Mouse (Mus musculus) ovary, postnatal 14 days (tissue): ENCODE data around the gene Rplp0.

Experiments
- DNase-seq: peaks from one replicate; pipeline ENCODE4 v3.0.0; 2022; ENCODE audit warnings: low spot score

Gene Rplp0

DNA sequence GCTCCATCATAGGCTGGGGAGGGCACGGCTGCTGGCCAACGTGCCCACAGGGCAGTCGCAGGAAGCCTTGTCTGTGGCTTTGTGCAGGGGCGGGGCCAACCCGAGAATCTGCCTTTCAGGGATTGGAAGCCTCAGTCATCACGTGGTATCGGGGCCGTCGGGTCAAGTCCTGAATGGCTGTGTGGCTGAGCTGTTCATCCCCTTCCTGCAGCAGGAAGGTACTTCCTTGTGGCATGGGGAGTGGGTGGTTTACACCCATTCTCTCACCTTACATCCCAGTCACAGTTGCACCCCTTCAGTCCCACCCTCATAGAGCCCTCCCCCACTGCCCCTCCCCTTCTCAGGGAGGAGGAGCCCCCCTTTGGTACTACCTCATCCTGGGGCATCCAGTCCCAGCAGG is 22.4 kb downstream of the Rplp0 start:
- no peak for DNase-seq

DNA sequence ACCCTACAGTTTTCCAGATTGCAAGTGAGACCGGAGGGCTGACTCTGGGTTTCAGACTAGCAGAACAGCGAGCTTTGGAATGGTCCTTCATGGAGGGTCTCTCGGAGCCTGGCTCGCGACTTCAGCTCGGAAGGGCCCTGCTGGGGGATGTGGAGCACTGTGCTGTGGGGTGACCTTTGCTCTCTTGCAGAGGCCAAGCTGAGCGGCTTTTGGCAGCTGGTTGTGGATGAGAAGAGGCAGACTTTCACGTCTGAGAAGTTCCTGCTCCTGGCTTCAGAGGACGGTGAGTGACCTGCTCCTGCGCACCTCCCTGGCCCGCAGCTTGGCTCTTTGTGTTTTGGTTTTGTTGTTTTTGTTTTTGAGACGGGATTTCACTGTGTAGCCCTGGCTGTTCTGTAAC is 26.3 kb downstream of the Rplp0 start:
- DNase-seq: no peak

DNA sequence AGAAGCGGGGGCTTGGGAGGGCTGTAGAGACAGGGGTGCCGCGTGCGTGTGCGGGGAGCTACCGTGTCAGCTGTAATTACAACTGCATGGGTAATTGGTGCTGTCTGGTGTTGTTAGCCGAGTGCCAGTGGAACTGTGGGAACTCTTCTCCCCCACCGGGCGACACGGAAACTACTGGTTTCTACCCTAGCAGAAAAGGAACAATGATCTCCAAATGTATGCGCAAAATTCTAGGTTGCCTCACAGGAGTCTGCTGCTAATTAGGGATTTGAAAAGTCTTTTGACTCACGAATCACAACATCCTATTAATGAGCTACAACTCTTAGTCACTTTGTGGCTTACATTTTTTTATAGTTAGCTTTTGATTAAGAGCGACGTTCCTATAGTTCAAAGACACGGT is 26.9 kb downstream of the Rplp0 start:
- DNase-seq: no peak

DNA sequence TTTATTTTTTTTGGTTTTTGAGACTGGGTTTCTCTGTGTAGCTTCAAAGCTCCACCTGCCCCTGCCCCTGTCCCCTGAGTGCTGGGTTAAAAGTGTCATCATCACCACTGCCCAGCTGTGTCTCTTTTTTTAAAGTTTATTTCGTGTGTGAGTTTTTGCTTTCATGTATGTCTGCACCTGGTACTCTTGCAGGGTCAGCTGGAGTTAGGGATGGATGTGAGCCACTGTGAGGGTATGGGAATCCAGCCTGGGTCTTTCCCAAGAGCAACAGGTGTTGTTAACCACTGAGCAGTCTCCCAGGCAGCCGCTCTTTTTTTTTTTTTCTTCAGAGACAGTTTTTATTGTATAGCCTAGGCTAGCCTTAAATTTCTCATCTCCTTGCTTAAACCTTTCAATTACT is 27.5 kb downstream of the Rplp0 start:
- no peak for DNase-seq

DNA sequence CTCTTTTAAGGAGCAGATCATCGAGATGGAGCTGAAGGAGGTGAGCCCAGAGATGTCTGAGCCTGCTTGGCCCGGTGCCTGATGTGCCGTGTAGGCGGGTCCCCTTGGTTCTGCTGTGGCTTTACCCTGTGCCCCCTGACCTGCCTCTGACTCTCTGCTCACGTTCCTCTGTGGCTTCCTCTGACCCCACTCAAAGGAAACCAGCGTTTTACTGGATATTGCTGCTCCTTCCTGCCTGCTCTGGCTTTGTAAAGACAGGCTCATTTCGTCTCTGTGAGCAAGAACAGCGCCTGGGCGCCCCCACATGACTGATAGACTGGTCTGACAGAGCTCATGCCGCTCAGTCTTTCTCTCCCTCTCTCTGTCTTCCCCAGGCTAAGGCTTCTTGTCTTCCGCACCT is 31.8 kb downstream of the Rplp0 start:
- no peak for DNase-seq

DNA sequence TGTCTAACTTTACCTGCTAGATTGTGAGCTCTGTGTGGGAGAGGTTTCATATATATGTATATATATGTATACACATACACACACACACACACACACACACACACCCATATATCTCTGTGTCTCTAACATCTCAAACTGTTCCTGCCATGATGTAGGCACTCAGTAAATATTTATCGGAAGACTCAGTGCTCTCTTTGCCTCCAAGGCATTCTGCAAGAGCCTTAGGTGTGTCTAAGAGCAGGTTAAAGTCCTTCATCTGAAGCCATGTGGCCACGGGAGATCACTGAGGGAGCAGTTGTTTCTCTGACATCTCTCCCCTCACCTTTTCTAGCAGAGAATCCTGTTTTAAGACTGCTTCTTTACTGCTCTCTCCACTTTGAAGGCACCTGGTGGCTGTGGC is 32.2 kb downstream of the Rplp0 start:
- DNase-seq: no peak

DNA sequence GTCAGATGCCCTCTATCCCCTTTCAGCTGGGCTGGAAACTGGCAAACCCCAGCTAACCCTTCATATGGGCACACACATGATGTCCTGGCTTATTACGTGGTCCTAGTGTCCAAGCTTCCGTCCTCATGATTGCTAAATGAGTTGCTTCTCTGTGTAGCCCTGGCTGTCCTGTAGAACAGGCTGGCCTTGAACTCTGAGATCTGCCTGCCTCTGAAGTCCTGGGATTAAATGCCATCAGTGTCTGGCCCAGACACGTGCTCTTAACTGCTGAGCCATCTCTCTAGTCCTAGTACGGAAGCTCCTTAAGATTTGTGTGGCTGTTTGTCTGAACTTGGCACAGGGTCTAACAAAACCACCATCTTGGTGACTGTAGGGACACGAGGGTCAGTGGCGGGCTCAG is 44.3 kb downstream of the Rplp0 start:
- DNase-seq: no peak

DNA sequence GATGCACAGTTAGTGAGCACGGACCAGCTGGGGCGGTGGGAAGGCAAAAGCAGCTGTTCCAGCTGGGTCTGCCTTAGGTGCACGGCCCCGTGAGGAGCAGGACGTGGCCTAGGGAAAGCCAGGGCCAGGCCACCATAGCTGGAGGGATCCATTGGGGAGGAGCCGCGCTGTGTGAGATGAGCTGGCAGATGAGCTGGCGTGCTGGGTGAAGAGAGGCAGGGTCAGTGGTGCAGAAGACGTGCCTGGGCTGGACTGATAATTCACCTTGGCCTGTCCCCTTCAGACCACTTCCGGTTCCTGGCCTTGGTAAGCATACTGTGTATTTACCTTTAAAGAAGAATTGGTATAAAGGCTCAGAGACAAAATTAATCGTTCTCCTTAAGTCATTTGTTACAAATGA is 52.3 kb downstream of the Rplp0 start:
- no peak for DNase-seq
